ENCODE assay signal across 28 mouse cellular contexts in the genomic region with DNA sequence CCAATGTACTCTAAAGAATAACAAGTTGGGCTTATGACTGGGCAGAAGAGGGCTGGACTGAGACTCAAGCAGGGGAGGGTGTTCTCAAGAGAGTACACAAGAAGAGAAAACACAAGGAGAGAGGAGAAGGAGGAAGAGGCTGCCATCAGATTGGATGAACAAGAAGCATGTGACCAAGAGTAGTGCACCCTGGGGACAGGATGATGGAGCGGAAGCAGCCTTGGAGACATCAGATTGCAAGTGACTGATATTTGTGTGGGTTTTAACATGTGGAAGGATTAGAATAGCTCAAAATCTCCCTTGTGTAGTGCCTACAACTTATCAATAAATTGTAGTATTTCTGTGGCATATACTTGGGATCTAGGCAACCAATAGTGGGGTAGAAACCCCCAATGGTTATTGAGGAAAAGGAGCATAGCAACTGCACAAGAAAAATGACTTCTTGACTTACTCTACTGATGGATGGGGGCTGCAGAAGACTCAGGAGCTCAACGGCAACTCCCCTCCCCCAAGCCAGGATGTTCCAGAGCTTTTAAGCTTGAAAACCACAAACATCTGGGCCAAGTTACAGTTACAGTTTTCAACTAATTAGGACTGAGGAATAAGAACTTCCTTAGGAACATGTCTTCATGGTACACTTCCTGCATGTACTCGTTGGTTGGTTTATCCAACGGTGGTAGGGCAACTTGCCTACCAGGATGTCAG. TPM values are rescaled to one million over a fixed set of nuclear protein-coding genes. Genes with fewer than 3 reads are reported as not detected.
DNase-seq lines count a peak whose midpoint lies in the region; ATAC-seq lines count a peak whose summit lies in the region.
"Had no signal": no experiment of that assay in that cellular context is flagged by ENCODE, and none has a peak within 500 bp of the region (broad histone marks: within the 10 kb centered on the region; RNA-seq: fewer than 3 reads in every experiment).

No protein-coding gene starts in this region.

- DNase-seq in heart, adult 18-20 months: no peak
- peak; percentile 35 for DNase-seq in 416B (ENCODE audit: low read depth)
- DNase-seq in thymus, postnatal 10 days (ENCODE audit: low spot score in 2 of 2): peak; percentile 65 to 70
- no peak for DNase-seq in spleen, adult 18-20 months
- no peak for DNase-seq in cerebellum, postnatal 4 days (ENCODE audit: low spot score in 2 of 2)
- no peak for DNase-seq in left cerebral cortex, postnatal 36 days (ENCODE audit: low spot score in 2 of 2)
- DNase-seq: adrenal gland, postnatal 10 days; cerebellum, adult 11 months; cerebellum, adult 9-11 months; gastrocnemius, postnatal 10 days; heart, adult 2 months; heart, postnatal 36 days; kidney, adult 2 months; kidney, postnatal 36 days; liver, embryonic 13.5 days; lung, adult 2 months; lung, postnatal 10 days had no signal

- H3K9ac ChIP-seq in heart, embryonic 16.5 days (ENCODE audit: low read length): no peak overlapping the region
- H3K9ac ChIP-seq: embryonic facial prominence, embryonic 15.5 days; forebrain, embryonic 12.5 days; hindbrain, embryonic 12.5 days; intestine, embryonic 15.5 days; liver, embryonic 13.5 days; midbrain, embryonic 15.5 days had no signal

- no peaks in the 10 kb centered on the region for H3K4me1 ChIP-seq in heart, embryonic 16.5 days (ENCODE audit: control insufficient read depth, insufficient read depth, low read length)
- H3K4me1 ChIP-seq: embryonic facial prominence, embryonic 15.5 days; forebrain, embryonic 12.5 days; hindbrain, embryonic 12.5 days; intestine, embryonic 15.5 days; liver, embryonic 13.5 days; midbrain, embryonic 15.5 days had no signal

- peak overlapping the region; percentile 42; the same call in 1 of the 2 replicates for H3K27ac ChIP-seq in heart, embryonic 16.5 days (ENCODE audit: low read length)
- H3K27ac ChIP-seq: embryonic facial prominence, embryonic 15.5 days; forebrain, embryonic 12.5 days; heart, adult 2 months; hindbrain, embryonic 12.5 days; hindbrain, postnatal 0 days; intestine, embryonic 15.5 days; layer of hippocampus, adult 2 months; left cerebral cortex, adult 2 months; liver, embryonic 13.5 days; macrophage; midbrain, embryonic 15.5 days had no signal

- no peaks in the 10 kb centered on the region for H3K27me3 ChIP-seq in heart, embryonic 16.5 days (ENCODE audit: control insufficient read depth, insufficient read depth, low read length)
- H3K27me3 ChIP-seq: embryonic facial prominence, embryonic 15.5 days; forebrain, embryonic 12.5 days; hindbrain, embryonic 12.5 days; intestine, embryonic 15.5 days; liver, embryonic 13.5 days; midbrain, embryonic 15.5 days had no signal

- 80% methylated on average over 4 of the region's 4 CpGs for WGBS in heart, embryonic 16.5 days

- H3K9me3 ChIP-seq in heart, embryonic 16.5 days (replicated peaks; ENCODE audit: control insufficient read depth, low read length): no peaks in the 10 kb centered on the region
- H3K9me3 ChIP-seq: embryonic facial prominence, embryonic 15.5 days; forebrain, embryonic 12.5 days; hindbrain, embryonic 12.5 days; intestine, embryonic 15.5 days; liver, embryonic 13.5 days; midbrain, embryonic 15.5 days had no signal

- peak; percentile 28; the same call in 1 of the 2 replicates for ATAC-seq in heart, embryonic 16.5 days (replicated peaks; ENCODE audit: extremely low read depth, insufficient read depth, low FRiP score)
- peak; percentile 17; the same call in 1 of the 2 replicates for ATAC-seq in megakaryocyte progenitor cell, adult 5-6 weeks (replicated peaks; ENCODE audit: poor library complexity)
- ATAC-seq: hindbrain, postnatal 0 days; intestine, embryonic 15.5 days; midbrain, embryonic 15.5 days had no signal

- no peak overlapping the region for H3K4me3 ChIP-seq in heart, embryonic 16.5 days (ENCODE audit: low read length)
- H3K4me3 ChIP-seq: embryonic facial prominence, embryonic 15.5 days; forebrain, embryonic 12.5 days; heart, adult 2 months; hindbrain, embryonic 12.5 days; intestine, embryonic 15.5 days; layer of hippocampus, adult 2 months; left cerebral cortex, adult 2 months; liver, embryonic 13.5 days; midbrain, embryonic 15.5 days had no signal

- intact Hi-C loops in left cerebral cortex, postnatal 36 days (cut with DNase I): no loop called here

- no peaks in the 10 kb centered on the region for H3K36me3 ChIP-seq in heart, embryonic 16.5 days (ENCODE audit: control insufficient read depth, insufficient read depth)
- H3K36me3 ChIP-seq: embryonic facial prominence, embryonic 15.5 days; forebrain, embryonic 12.5 days; hindbrain, embryonic 12.5 days; intestine, embryonic 15.5 days; liver, embryonic 13.5 days; midbrain, embryonic 15.5 days had no signal

- H3K4me2 ChIP-seq in heart, embryonic 16.5 days (ENCODE audit: low read depth, low read length): no peak overlapping the region
- H3K4me2 ChIP-seq: embryonic facial prominence, embryonic 15.5 days; forebrain, embryonic 12.5 days; hindbrain, embryonic 12.5 days; intestine, embryonic 15.5 days; liver, embryonic 13.5 days; midbrain, embryonic 15.5 days had no signal

RNA-seq across cellular contexts. Expression of gene Atad1, which starts 1.2 kb away (rescaled TPM):
- 62.1 and 64.7 TPM in 2 replicates for polyA plus RNA-seq in heart, embryonic 16.5 days (2015; fragmentation: Nextera tagmentation; extraction: Ambion mirVana)
- total RNA-seq in heart, adult 18-20 months (2021): 10 to 100 TPM; 90.5 to 91.8 TPM
- 88.9 and 89.5 TPM in 2 replicates for total RNA-seq in megakaryocyte progenitor cell, adult 5-6 weeks (2015)
- total RNA-seq in megakaryocyte progenitor cell, adult 5-6 weeks (2017): 64.2 and 68.4 TPM in 2 replicates
- 10 to 100 TPM; 94.7 to 97.0 TPM for total RNA-seq in left cerebral cortex, postnatal 36 days (2021)

RNA-seq across cellular contexts. Expression of gene Pten, which starts 16.5 kb away (rescaled TPM):
- polyA plus RNA-seq in heart, embryonic 16.5 days (2015; fragmentation: Nextera tagmentation; extraction: Ambion mirVana): 4.7 and 5.1 TPM in 2 replicates
- total RNA-seq in heart, adult 18-20 months (2021): 10 to 100 TPM; 59.0 to 60.3 TPM
- 97.4 and 97.8 TPM in 2 replicates for total RNA-seq in megakaryocyte progenitor cell, adult 5-6 weeks (2015)
- 92.9 and 97.4 TPM in 2 replicates for total RNA-seq in megakaryocyte progenitor cell, adult 5-6 weeks (2017)
- total RNA-seq in left cerebral cortex, postnatal 36 days (2021): 100 to 1,000 TPM; 146 to 153 TPM

Comparison
In these comparisons a context has a peak if more than half of its experiments do, and no peak if none do; other contexts are left out.
1. DNase-seq: peak in 416B (single experiment) and thymus, postnatal 10 days (2 of 2); none in heart, adult 18-20 months (0 of 2), spleen, adult 18-20 months (0 of 2), cerebellum, postnatal 4 days (0 of 2) and left cerebral cortex, postnatal 36 days (0 of 2).